In genomic region chr2:102972575-102972974, GRCm38 (mm10) we compare ENCODE assay signal across 24 mouse cellular contexts.
DNase-seq lines count a peak whose midpoint lies in the region; ATAC-seq and TF ChIP-seq lines count a peak whose summit lies in the region.
"Had no signal": no experiment of that assay in that cellular context is flagged by ENCODE, and none has a peak within 500 bp of the region (broad histone marks: within the 10 kb centered on the region; RNA-seq: fewer than 3 reads in every experiment).

No protein-coding gene starts in this region.

- intact Hi-C loops in gastrocnemius, adult 2 months (cut with DNase I), result no loop called here
- intact Hi-C loops in gastrocnemius, postnatal 36 days (cut with DNase I), result no loop called here
- intact Hi-C loops in left cerebral cortex, postnatal 10 days (cut with DNase I), result no loop called here

- ATAC-seq in granulocyte monocyte progenitor cell, adult 5-6 weeks (replicated peaks; ENCODE audit: poor library complexity, severe bottlenecking), result peak; percentile 52
- ATAC-seq: forebrain, embryonic 15.5 days; intestine, embryonic 16.5 days had no signal

- H3K4me3 ChIP-seq in gastrocnemius, adult 2 months, result no peak overlapping the region
- H3K4me3 ChIP-seq in lung, adult 2 months (replicated peaks; ENCODE audit: extremely low read depth, low read depth, low read length), result no peak overlapping the region
- H3K4me3 ChIP-seq: embryonic facial prominence, embryonic 13.5 days; forebrain, embryonic 10.5 days; forebrain, embryonic 15.5 days; heart, embryonic 15.5 days; hindbrain, embryonic 13.5 days; liver, embryonic 15.5 days; stomach, embryonic 15.5 days had no signal

- no peak for TF ChIP-seq CTCF in gastrocnemius, adult 2 months (IDR thresholded peaks at IDR 0.05)
- no peak for TF ChIP-seq CTCF in lung, adult 2 months (IDR thresholded peaks at IDR 0.05; ENCODE audit: insufficient read depth, low read length)

- peak overlapping the region; percentile 56 for H3K27ac ChIP-seq in gastrocnemius, adult 2 months
- H3K27ac ChIP-seq: embryonic facial prominence, embryonic 13.5 days; forebrain, embryonic 10.5 days; forebrain, embryonic 15.5 days; heart, embryonic 15.5 days; hindbrain, embryonic 13.5 days; kidney, postnatal 0 days; liver, embryonic 15.5 days; stomach, embryonic 15.5 days had no signal

- no peak for TF ChIP-seq POLR2A in lung, adult 2 months (IDR thresholded peaks at IDR 0.05; ENCODE audit: borderline replicate concordance, extremely low read depth, low read depth, low read length)

- H3K4me1 ChIP-seq in lung, adult 2 months (ENCODE audit: control insufficient read depth, insufficient read depth, low read length), result no peaks in the 10 kb centered on the region
- H3K4me1 ChIP-seq: embryonic facial prominence, embryonic 13.5 days; forebrain, embryonic 10.5 days; forebrain, embryonic 15.5 days; heart, embryonic 15.5 days; hindbrain, embryonic 13.5 days; liver, embryonic 15.5 days; stomach, embryonic 15.5 days had no signal

- 48% methylated on average over 5 of the region's 5 CpGs for WGBS in lung, adult 2 months

- no peak for DNase-seq in gastrocnemius, adult 2 months
- no peak for DNase-seq in gastrocnemius, postnatal 36 days
- DNase-seq in lung, postnatal 4 days, result peak; percentile 27 to 37
- DNase-seq in lung, adult 2 months, result no peak
- DNase-seq in cerebellum, postnatal 14 days, result no peak
- DNase-seq in spleen, postnatal 14 days (ENCODE audit: low spot score in 2 of 2), result no peak
- no peak for DNase-seq in left cerebral cortex, postnatal 10 days (ENCODE audit: extremely low spot score in 1 of 2, low spot score in 2 of 2)
- DNase-seq: adrenal gland, postnatal 10 days; cerebellum, adult 8-10 months; kidney, adult 8-10 months; layer of hippocampus, adult 9-11 months; liver; midbrain, embryonic 14.5 days; thymus, postnatal 14 days had no signal

Comparison
In these comparisons a context has a peak if more than half of its experiments do, and no peak if none do; other contexts are left out.
1. DNase-seq: peak in lung, postnatal 4 days (2 of 2); none in gastrocnemius, adult 2 months (single experiment), gastrocnemius, postnatal 36 days (0 of 2), lung, adult 2 months (single experiment), cerebellum, postnatal 14 days (0 of 2), spleen, postnatal 14 days (0 of 2) and left cerebral cortex, postnatal 10 days (0 of 2).